Mouse (Mus musculus) heart, postnatal 0 days (tissue): ENCODE results near the gene Dmap1.

Experiments used
- CTCF ChIP-seq: IDR thresholded peaks from 2 replicates; pipeline ENCODE4 v1.5.1; 2016; ENCODE audit warnings: antibody characterized with exemption, control low read depth, low read depth
- EP300 ChIP-seq: IDR thresholded peaks from 2 replicates; pipeline ENCODE4 v1.6.1; 2016; ENCODE audit warnings: antibody characterized with exemption, low read depth

DNA sequence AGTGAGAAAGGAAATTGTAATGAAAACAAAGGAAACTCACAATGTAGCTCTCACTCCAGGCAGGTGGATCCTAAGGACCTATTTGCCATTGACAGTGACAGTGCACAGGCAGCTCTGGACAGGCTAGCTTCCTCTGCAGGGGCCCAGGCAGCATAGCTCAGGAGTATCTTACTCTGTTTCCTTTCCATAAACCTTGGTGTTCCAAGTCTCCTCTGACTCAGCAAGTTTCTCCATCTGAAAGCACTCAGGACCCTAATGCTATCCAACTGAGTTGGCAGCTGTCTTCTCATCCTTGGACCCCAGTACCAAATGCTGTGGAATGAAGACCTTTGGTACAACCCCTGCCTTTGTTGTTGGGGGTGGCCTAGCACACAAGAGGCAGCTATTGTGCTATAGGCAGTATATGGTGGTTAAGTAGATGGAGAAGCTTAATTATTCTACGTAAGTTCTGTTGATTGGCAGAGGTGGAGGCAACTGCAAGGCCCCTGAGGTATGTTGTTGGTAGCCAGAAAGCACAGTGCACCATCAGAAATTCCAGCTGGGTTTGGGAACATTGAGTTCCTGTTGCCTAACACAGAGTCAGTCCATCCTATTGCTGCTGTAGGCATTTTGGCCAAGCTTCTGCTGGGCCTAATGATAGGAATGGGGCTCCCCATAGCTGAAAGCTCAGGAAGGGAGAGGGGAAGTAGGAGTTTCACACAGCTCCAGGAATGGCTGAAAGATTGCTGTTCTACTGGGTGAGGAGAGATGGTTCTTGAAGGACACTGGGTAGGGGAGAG lies 41.0 kb downstream of the Dmap1 start:
- TF ChIP-seq CTCF (no peak), EP300 (no peak)
